Mouse (Mus musculus): ENCODE data around the gene Parn. TPM values are rescaled to one million over a fixed set of nuclear protein-coding genes. Genes with fewer than 3 reads are reported as not detected.

Gene Parn
- polyA plus RNA-seq, 2 experiments: 23.5 to 41.1 TPM

DNA sequence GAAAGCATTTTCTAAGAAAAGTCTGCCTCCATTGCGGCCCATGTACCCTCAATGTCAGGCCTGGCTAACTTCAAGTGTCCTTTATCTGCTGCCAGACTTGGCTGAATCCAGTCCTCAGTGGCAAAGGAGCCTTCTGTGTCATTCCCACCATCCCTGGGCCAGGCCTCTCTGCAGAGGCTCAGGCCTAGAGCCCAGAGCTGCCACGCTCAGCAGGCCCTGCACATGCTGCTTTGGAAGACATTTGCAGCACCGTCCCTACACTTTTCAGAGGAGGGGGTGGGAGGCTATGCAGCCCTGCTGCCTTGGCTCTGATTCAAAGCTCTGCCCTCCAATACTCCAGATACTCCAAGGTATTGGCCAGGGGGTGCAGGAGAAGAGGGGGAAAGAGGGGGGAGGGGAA, 176.2 kb downstream of the Parn start:
- no peak for ATAC-seq (ENCODE audit: low FRiP score, low read depth)
- H3K9me3 ChIP-seq (ENCODE audit: control insufficient read depth, low read length): no peaks in the 10 kb centered on the region
- H3K4me3 ChIP-seq (replicated peaks; ENCODE audit: low read length): no peak overlapping the region
- H3K27ac ChIP-seq (replicated peaks; ENCODE audit: low read depth, low read length): no peak overlapping the region
- H3K36me3 ChIP-seq (ENCODE audit: control insufficient read depth, insufficient read depth, low read length): no peaks in the 10 kb centered on the region
- H3K9ac ChIP-seq (ENCODE audit: low read depth, low read length, severe bottlenecking): 0 out of 2 replicates have a peak overlapping the region, but pooled peaks have one; percentile 28
- TF ChIP-seq POLR2A (IDR thresholded peaks at IDR 0.05; ENCODE audit: borderline replicate concordance, extremely low read depth, insufficient read depth, insufficient read length): no peak
- 39% methylated on average over 3 of the region's 3 CpGs for WGBS
- H3K27me3 ChIP-seq (ENCODE audit: control insufficient read depth, insufficient read depth, low read length): no peaks in the 10 kb centered on the region
- DNase-seq (ENCODE audit: low spot score): no peak
- H3K4me2 ChIP-seq (replicated peaks; ENCODE audit: low read depth, low read length, severe bottlenecking): no peak overlapping the region
- no peaks in the 10 kb centered on the region; the same call in 1 of the 2 replicates for H3K4me1 ChIP-seq (ENCODE audit: control insufficient read depth, insufficient read depth, low read length)

Other genes starting within 250 kb of the Parn start
- 45.8 and 52.0 TPM in 2 replicates for gene Bfar, start 3.7 kb upstream of the Parn start, polyA plus RNA-seq (2012; rRNA removed)
- 49.8 and 55.7 TPM in 2 replicates for gene Bfar, start 3.7 kb upstream of the Parn start, polyA plus RNA-seq (2014; fragmentation: Nextera tagmentation; extraction: Ambion mirVana)
- gene 3110001I22Rik, start 3.8 kb upstream of the Parn start, polyA plus RNA-seq (2012; rRNA removed): 2.8 and 4.3 TPM in 2 replicates
- gene 3110001I22Rik, start 3.8 kb upstream of the Parn start, polyA plus RNA-seq (2014; fragmentation: Nextera tagmentation; extraction: Ambion mirVana): 5.2 and 5.9 TPM in 2 replicates
- gene Pla2g10, start 62.8 kb upstream of the Parn start, polyA plus RNA-seq (2012; rRNA removed): 0.12 and 0.19 TPM in 2 replicates
- 0.26 TPM in 1 of 2 replicates, not detected in the other for gene Pla2g10, start 62.8 kb upstream of the Parn start, polyA plus RNA-seq (2014; fragmentation: Nextera tagmentation; extraction: Ambion mirVana)
- 23.5 and 24.2 TPM in 2 replicates for gene Rrn3, start 112.5 kb upstream of the Parn start, polyA plus RNA-seq (2012; rRNA removed)
- 43.1 and 43.8 TPM in 2 replicates for gene Rrn3, start 112.5 kb upstream of the Parn start, polyA plus RNA-seq (2014; fragmentation: Nextera tagmentation; extraction: Ambion mirVana)
- 100 and 115 TPM in 2 replicates for gene Ntan1, start 150.7 kb upstream of the Parn start, polyA plus RNA-seq (2012; rRNA removed)
- 199 and 214 TPM in 2 replicates for gene Ntan1, start 150.7 kb upstream of the Parn start, polyA plus RNA-seq (2014; fragmentation: Nextera tagmentation; extraction: Ambion mirVana)
- gene Pdxdc1, start 235.0 kb upstream of the Parn start, polyA plus RNA-seq (2012; rRNA removed): 106 and 109 TPM in 2 replicates
- 105 and 106 TPM in 2 replicates for gene Pdxdc1, start 235.0 kb upstream of the Parn start, polyA plus RNA-seq (2014; fragmentation: Nextera tagmentation; extraction: Ambion mirVana)
- 3.4 and 5.1 TPM in 2 replicates for gene Mpv17l, start 235.0 kb upstream of the Parn start, polyA plus RNA-seq (2012; rRNA removed)
- gene Mpv17l, start 235.0 kb upstream of the Parn start, polyA plus RNA-seq (2014; fragmentation: Nextera tagmentation; extraction: Ambion mirVana): 4.0 and 4.3 TPM in 2 replicates

All from limb, embryonic 14.5 days (tissue).